Comparison of ENCODE assay signal across 7 mouse cellular contexts in the genomic region with DNA sequence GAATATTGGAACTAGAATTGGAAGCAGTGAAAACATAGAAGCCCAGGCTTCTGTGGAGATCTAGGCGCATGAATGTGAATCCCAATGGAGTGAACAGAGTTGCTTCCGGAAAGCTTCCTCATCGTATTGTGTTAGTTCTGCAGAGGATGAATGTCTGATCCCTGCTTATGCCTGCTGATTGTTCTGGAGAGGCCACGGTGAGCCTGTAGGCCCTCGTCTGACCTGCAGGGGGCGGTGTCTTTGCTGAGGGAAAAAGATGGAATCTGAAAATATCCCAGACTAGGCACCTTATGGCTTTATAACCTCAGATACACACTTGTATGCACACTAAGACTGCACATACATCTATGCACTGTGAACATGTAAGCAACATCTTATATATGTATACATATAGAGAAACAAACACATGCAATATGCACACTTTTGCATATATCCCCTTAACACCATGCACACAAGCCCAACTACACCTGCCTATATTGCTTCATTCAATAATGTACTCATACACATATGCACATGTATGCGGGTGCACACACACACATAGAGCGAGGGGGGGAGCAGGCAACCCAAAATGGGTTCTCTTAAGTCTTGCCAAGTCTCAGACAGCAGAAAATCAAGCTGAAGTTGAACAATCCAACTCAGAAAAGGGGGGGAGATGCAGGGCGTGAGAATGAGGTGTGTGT.
DNase-seq lines count a peak whose midpoint lies in the region; TF ChIP-seq lines count a peak whose summit lies in the region.

No protein-coding gene starts in this region.

- DNase-seq in layer of hippocampus, adult 11-12 months (ENCODE audit: low spot score): peak; percentile 35
- no peak for DNase-seq in layer of hippocampus, adult 9-11 months
- peak; percentile 4 for DNase-seq in MEL (ENCODE audit: low read depth, low spot score)
- DNase-seq in brain, adult 2 months (ENCODE audit: low read depth, low spot score): peak; percentile 27
- DNase-seq in kidney, adult 2 months: peak; percentile 23
- no peak for DNase-seq in ovary, postnatal 10 days (ENCODE audit: low spot score)

- H3K27me3 ChIP-seq in MEL (ENCODE audit: control insufficient read depth in 1 of 2, insufficient read depth in 2 of 2, low read length in 2 of 2): no peaks in the 10 kb centered on the region
- H3K27me3 ChIP-seq in kidney, adult 2 months (replicated peaks; ENCODE audit: control insufficient read depth, insufficient read depth, low read length): no peaks in the 10 kb centered on the region
- H3K27me3 ChIP-seq in small intestine, adult 2 months (ENCODE audit: control insufficient read depth, insufficient read depth, low read length): no peaks in the 10 kb centered on the region

- H3K4me3 ChIP-seq in MEL (ENCODE audit: control insufficient read depth in 1 of 2, insufficient read depth in 1 of 2, low read depth in 2 of 2, low read length in 2 of 2): no peak overlapping the region
- H3K4me3 ChIP-seq in kidney, adult 2 months (ENCODE audit: insufficient read depth, low read depth, low read length): no peak overlapping the region
- no peak overlapping the region for H3K4me3 ChIP-seq in small intestine, adult 2 months (ENCODE audit: low read depth, low read length)

- TF ChIP-seq EP300 in MEL (IDR thresholded peaks at IDR 0.05; ENCODE audit: low read depth in 1 of 2, low read length in 2 of 2): no peak

- TF ChIP-seq RAD21 in MEL (IDR thresholded peaks at IDR 0.05; ENCODE audit: low read depth, low read length): no peak; the same call in 1 of the 2 replicates

- H3K27ac ChIP-seq in MEL (ENCODE audit: control insufficient read depth, low read depth, low read length): no peak overlapping the region
- no peak overlapping the region for H3K27ac ChIP-seq in kidney, adult 2 months (ENCODE audit: insufficient read depth, low read depth, low read length)
- H3K27ac ChIP-seq in small intestine, adult 2 months (ENCODE audit: insufficient read depth, low read depth, low read length): no peak overlapping the region

- H3K9me3 ChIP-seq in MEL (replicated peaks; ENCODE audit: insufficient read depth, low read length): no peaks in the 10 kb centered on the region

- WGBS in kidney, adult 2 months: 54% methylated on average over 9 of the region's 9 CpGs
- WGBS in small intestine, adult 2 months: 58% methylated on average over 9 of the region's 9 CpGs

- H3K4me1 ChIP-seq in MEL (ENCODE audit: control insufficient read depth in 1 of 2, insufficient read depth in 2 of 2, low read length in 2 of 2): no peaks in the 10 kb centered on the region
- H3K4me1 ChIP-seq in kidney, adult 2 months (ENCODE audit: control insufficient read depth, insufficient read depth, low read length): no peaks in the 10 kb centered on the region
- H3K4me1 ChIP-seq in small intestine, adult 2 months (ENCODE audit: control insufficient read depth, insufficient read depth, insufficient read length, low read length): no peaks in the 10 kb centered on the region

- H3K79me2 ChIP-seq in MEL (ENCODE audit: control insufficient read depth, insufficient read depth, low read length, poor library complexity): no peaks in the 10 kb centered on the region

- no peak for TF ChIP-seq POLR2A in MEL (IDR thresholded peaks at IDR 0.05; ENCODE audit: control insufficient read depth in 1 of 2, insufficient read depth in 1 of 2, low read depth in 1 of 2, low read length in 2 of 2, poor library complexity in 1 of 2)
- no peak for TF ChIP-seq POLR2A in kidney, adult 2 months (IDR thresholded peaks at IDR 0.05; ENCODE audit: low read depth, low read length)
- no peak for TF ChIP-seq POLR2A in small intestine, adult 2 months (IDR thresholded peaks at IDR 0.05; ENCODE audit: low read depth, low read length)

- no peaks in the 10 kb centered on the region for H3K36me3 ChIP-seq in MEL (ENCODE audit: control insufficient read depth in 1 of 2, insufficient read depth in 2 of 2, low read length in 2 of 2)
- no peaks in the 10 kb centered on the region for H3K36me3 ChIP-seq in kidney, adult 2 months (ENCODE audit: control insufficient read depth, insufficient read depth, low read length)
- H3K36me3 ChIP-seq in small intestine, adult 2 months (ENCODE audit: control insufficient read depth, insufficient read depth, low read length): no peaks in the 10 kb centered on the region

- no peak overlapping the region for H3K9ac ChIP-seq in MEL (ENCODE audit: control insufficient read depth, low read depth, low read length, poor library complexity, severe bottlenecking)

- TF ChIP-seq CTCF in MEL (IDR thresholded peaks at IDR 0.05 in 2 of 3, conservative IDR thresholded peaks at IDR 0.05 in 1 of 3; ENCODE audit: control insufficient read depth in 1 of 3, insufficient read depth in 1 of 3, low read depth in 2 of 3, low read length in 3 of 3, poor library complexity in 1 of 3, severe bottlenecking in 1 of 3): peak; percentile 39 to 60 (median 56)
- peak; percentile 58 for TF ChIP-seq CTCF in kidney, adult 2 months (conservative IDR thresholded peaks at IDR 0.05; ENCODE audit: insufficient read depth, insufficient read length, low read depth, low read length)
- TF ChIP-seq CTCF in small intestine, adult 2 months (IDR thresholded peaks at IDR 0.05; ENCODE audit: extremely low read depth, insufficient read length, insufficient replicate concordance, low read depth, low read length): peak; percentile 47; the same call in 1 of the 2 replicates

TF ChIP-seq in MEL, 35 proteins besides CTCF, POLR2A, EP300 and RAD21:
- TF ChIP-seq TCF12 (IDR thresholded peaks at IDR 0.05; ENCODE audit: low read depth, low read length) (no peak), MAZ (IDR thresholded peaks at IDR 0.05; ENCODE audit: low read depth, low read length) (no peak), ETS1 (IDR thresholded peaks at IDR 0.05; ENCODE audit: low read depth, low read length) (no peak), MYC (IDR thresholded peaks at IDR 0.05; ENCODE audit: low read depth, low read length) (no peak), SMC3 (IDR thresholded peaks at IDR 0.05; ENCODE audit: low read depth, low read length) (peak; percentile 49), ELF1 (IDR thresholded peaks at IDR 0.05; ENCODE audit: low read depth, low read length) (no peak), TBP (IDR thresholded peaks at IDR 0.05; ENCODE audit: low read depth, low read length) (no peak)

Comparison
In these comparisons a context has a peak if more than half of its experiments do, and no peak if none do; other contexts are left out.
1. DNase-seq: peak in layer of hippocampus, adult 11-12 months (single experiment), MEL (single experiment), brain, adult 2 months (single experiment) and kidney, adult 2 months (single experiment); none in layer of hippocampus, adult 9-11 months (single experiment) and ovary, postnatal 10 days (single experiment).
2. Peak in every context shown above with its lines, with median percentiles within 50 percentile points of each other: CTCF ChIP-seq.